Mouse (Mus musculus) T-cell, adult 66 days (primary cell): ENCODE data around the gene Gm35315. TPM values are rescaled to one million over a fixed set of nuclear protein-coding genes. Genes with fewer than 3 reads are reported as not detected.

ENCODE experiments used
- total RNA-seq, 2 experiments: library from RNA; stranded (reverse); gene quantifications; 3 replicates in 1 of 2; 4 replicates in 1 of 2; pipeline ENCODE4 v1.2.4; 2023

Gm35315 gene
- total RNA-seq: 1 to 10 TPM in 1 of 2 experiments, under 1 TPM in 1; 0.39 to 1.7 TPM

DNA sequence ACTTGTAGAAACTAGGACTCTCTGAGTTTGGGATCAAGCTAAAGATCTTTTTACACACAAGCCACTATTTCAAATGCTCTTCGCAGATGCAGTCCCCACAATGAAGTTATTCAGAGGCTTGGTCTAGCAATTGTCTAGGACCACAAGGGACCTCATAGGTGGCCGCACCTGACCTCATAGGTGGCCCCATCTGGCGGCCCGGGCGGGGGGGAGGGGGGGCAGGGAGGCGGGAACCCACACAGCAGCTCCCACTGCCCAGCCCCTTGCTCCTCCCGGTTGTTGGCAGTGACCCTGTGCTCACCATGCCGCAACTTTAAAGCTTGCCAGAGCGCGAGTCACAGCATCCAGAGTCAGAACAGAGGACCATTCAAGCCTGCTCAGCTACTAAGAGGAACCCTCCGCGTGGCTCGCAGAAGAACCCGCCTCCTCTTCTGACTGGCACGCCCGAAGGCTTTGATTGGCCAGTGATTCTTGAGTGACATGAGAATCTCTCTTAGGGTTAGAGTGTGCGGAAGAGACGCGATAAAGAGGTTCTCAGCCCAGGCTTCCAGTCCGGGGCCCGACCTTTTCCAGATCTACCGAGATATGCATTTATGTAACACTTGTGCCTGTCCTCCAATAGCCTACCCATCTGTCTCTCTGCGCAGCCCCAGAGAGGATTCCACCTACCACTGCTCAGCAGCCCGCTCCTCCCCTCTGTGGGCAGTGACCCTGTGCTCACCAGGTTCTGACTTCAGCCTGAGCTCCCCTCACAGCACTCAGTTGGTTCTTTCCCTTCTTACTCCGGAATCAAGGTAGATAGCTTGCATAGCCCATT is at the start of gene Gm35315:
Gm35315 (minus strand) TSS at position 391 of the 817 bp plus-strand sequence.

DNA sequence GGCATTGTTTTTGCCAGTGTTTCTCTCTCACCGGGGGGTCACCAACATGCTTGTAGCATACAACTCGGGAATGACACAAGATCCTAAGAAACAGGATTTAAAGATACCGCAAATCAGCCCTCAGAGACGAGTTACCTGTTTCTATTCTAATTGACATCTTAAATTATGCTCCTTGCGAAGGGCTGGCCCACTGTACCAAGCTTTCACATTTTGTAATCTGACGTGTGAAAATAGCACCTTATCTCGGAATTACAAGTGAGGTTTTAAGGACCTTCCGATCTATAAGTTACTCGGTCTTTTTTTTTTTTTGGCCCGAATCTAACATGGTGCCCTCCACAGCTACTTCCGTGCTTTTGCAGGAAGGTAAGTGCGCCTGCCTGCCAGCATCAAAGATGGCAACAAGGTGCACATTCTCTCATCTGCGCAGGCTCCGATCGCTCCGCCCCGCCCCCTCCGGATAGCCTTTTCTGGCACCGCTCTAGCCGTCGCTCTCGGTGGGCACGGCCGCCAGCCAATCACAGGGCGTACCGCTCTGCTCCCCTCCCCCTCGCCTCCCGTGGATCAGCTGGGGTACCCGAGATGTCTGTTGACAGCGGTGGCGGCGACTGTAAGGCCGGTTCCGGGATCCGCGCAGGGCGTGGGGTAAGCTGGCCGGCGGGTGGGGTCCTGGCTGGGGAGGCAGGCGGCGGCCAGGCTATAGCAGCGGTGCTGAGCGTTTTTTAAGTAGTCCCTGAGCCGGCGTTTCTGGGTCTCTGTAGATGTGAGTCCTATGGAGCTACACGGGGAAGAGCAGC is 41.3 kb upstream of the Gm35315 start, which contains the start of gene Chfr:
Chfr (plus strand) TSS at position 550 of the 794 bp plus-strand sequence.

DNA sequence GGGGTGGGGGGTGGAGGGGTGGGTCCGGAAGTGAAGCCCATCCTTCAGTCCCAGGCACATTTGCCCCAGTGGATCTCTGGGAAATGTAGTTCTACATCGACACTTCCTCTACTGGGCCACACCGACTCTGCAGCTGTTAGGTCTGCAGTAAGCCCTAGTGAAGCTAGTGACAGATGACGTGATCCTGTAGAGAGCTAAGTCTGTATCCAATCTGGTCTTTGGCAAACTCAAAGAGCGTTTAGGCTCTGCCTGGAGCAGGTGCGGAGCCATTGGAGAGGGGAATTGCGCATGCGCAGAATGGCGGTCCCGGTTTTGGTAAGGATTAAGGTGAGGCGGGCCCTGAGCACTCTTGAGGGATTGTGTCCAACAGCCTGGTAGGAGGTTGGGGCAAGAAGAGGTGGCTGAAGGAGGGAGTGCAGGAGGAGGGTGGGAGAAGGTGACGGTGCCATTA is 15.8 kb upstream of the Gm35315 start, which contains the start of gene Zfp605:
Zfp605 (plus strand) TSS at position 102 of the 451 bp plus-strand sequence.

DNA sequence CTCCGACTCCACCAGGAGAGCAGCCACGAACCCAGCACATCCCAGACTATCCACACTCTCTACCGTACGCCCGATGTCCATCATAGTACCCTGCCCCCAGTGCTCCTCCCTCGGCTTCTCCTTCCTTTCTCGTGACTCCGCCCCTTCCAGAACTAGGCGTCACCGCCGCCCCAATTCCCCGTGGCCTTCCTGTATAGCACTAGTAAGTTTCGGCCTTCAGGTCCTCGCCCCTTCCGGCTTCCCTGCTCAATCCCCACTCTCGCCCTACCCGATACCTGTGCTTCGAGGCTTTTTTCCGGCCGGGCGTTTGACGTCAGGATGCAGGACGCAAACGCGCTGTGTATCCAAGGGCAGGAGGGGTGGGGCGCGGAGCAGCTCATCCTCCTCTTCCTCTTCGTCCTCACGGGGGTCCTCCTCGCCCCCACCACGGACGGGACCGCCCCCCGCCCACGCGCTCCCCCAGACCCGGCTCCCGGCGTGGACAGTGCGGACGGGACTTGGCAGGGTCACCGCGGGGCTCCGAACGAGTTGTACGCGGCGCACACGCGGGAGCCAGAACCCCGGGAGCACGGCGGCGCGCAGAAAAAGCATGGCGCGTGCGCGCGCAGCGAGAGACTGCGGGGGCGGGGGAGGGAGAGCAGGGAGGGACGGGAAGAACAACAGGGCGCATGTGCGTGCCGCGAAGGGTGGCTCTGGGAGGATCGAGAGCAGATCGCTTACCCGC is 13.5 kb upstream of the Gm35315 start, which contains the start of gene Gtpbp6:
Gtpbp6 (minus strand) TSS at position 617 of the 724 bp plus-strand sequence.

DNA sequence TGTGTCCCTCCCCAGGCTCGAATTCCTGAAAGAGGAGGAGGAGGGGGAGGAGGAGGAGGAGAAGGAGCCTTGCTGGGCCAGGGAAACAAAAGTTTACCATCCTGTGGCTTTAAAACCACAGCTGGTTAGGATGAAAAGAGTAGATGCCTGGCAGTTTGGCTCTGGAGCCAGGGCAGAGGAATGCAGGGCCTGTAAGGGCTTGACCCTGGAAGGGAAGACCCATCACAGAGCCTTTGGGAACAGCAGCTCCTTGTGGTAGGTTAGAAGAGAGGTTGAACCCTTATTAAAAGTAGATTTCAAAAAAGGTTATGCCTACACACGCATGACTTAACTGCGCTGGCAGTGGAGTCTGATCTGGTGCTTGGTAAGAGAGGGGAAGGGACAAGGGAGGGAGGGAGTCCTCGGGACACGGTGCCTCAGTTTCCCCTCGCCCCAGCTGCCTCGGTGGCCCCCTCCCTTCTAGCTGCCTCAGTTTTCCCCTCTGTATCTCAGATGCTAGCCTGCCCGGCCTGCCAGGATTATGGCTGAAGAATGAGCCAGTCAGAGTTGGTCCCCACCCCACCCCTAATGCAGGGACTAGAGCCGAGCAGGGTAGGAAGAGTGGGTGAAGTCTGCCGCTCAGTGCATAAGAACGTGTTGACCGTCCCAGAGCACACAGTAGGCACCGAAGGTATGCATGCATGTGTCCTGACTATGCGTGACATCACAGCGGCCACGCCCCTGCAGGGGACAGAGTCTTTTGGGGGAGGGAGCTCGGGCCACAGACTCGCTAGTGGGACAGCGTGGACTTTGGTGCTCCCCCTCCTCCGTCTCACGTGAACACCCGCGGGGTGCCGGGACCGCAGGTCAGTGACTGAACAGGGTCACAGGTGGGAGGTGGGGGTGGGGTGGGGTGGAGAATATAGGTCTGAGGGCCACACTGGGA is 5.7 kb upstream of the Gm35315 start, which contains the start of gene Plcxd1:
Plcxd1 (plus strand) TSS at position 314 of the 925 bp plus-strand sequence.

DNA sequence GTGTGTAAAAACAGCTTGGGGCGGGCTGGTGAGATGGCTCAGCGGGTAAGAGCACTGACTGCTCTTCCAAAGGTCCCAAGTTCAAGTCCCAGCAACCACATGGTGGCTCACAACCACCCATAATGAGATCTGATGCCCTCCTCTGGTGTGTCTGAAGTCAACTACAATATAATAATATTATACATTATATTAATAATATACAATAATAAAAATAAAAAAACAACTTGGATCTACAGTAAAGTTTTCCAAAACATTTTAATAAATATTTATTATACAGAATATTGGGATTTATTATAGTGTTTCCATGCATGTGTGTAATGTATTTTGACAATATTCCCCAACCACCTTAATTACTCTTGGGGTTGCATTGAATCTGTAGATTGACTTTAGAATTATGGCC is 21.8 kb downstream of the Gm35315 start, which contains the start of gene Gm17655:
Gm17655 (minus strand) TSS at position 101 of the 400 bp plus-strand sequence.

Other genes with a start within 250 kb of the Gm35315 start
- 10 to 100 TPM; 26.1 to 31.2 TPM for gene Gm15446, start 171.0 kb downstream of the Gm35315 start, total RNA-seq
- 10 to 100 TPM; 41.4 to 43.3 TPM for gene Zfp932, start 97.9 kb downstream of the Gm35315 start, total RNA-seq
- gene Gm17655, start 21.9 kb downstream of the Gm35315 start, total RNA-seq: 10 to 100 TPM; 13.2 to 13.8 TPM
- gene Plcxd1, start 5.5 kb upstream of the Gm35315 start, total RNA-seq: 1 to 10 TPM in 1 of 2 experiments, under 1 TPM in 1; 0.67 to 1.0 TPM
- gene Gtpbp6, start 13.8 kb upstream of the Gm35315 start, total RNA-seq: 100 to 1,000 TPM; 116 to 142 TPM
- 1 to 10 TPM; 7.4 to 9.2 TPM for gene Zfp605, start 15.7 kb upstream of the Gm35315 start, total RNA-seq
- gene Chfr, start 41.4 kb upstream of the Gm35315 start, total RNA-seq: 100 to 1,000 TPM in 1 of 2 experiments, 10 to 100 TPM in 1; 91.0 to 103 TPM
- gene Golga3, start 82.3 kb upstream of the Gm35315 start, total RNA-seq: 10 to 100 TPM; 31.9 to 44.3 TPM
- 10 to 100 TPM; 47.5 to 57.6 TPM for gene Ankle2, start 136.6 kb upstream of the Gm35315 start, total RNA-seq
- gene Pgam5, start 175.5 kb upstream of the Gm35315 start, total RNA-seq: 10 to 100 TPM; 32.4 to 43.9 TPM
- gene Pxmp2, start 191.8 kb upstream of the Gm35315 start, total RNA-seq: 1 to 10 TPM; 1.5 to 1.6 TPM
- gene Pole, start 191.9 kb upstream of the Gm35315 start, total RNA-seq: 1 to 10 TPM; 7.3 to 10.0 TPM
- gene P2rx2, start 248.8 kb upstream of the Gm35315 start, total RNA-seq: under 1 TPM in 1 of 2 experiments, not detected in 1; 0.65 TPM